Mouse (Mus musculus) olfactory bulb, adult 2 months (tissue): ENCODE data around the gene Gpt2. TPM values are rescaled to one million over a fixed set of nuclear protein-coding genes. Genes with fewer than 3 reads are reported as not detected.

Experiments
- H3K27ac ChIP-seq: fragments of 200-500 bp; 2 replicates; pipeline ENCODE4 v1.5.1; 2012; ENCODE audit warnings: low read depth, low read length; ENCODE audit not compliant: insufficient read depth
- H3K4me1 ChIP-seq: fragments of 200-500 bp; 2 replicates; pipeline ENCODE4 v1.6.1; 2012; ENCODE audit warnings: low read length; ENCODE audit not compliant: control insufficient read depth, insufficient read depth
- H3K4me3 ChIP-seq: fragments of 200-500 bp; 2 replicates; pipeline ENCODE4 v1.5.1; 2012; ENCODE audit warnings: mild to moderate bottlenecking, low read depth, low read length, moderate library complexity; ENCODE audit not compliant: insufficient read depth
- CTCF ChIP-seq: fragments of 200-500 bp; IDR thresholded peaks from 2 replicates; pipeline ENCODE4 v1.5.1; 2012; ENCODE audit warnings: low read depth, mild to moderate bottlenecking, low read length, moderate library complexity; ENCODE audit not compliant: insufficient read depth
- POLR2A ChIP-seq: fragments of 200-500 bp; IDR thresholded peaks from 2 replicates; pipeline ENCODE4 v1.6.1; 2012; ENCODE audit warnings: mild to moderate bottlenecking, low read depth, low read length, moderate library complexity; ENCODE audit not compliant: insufficient read depth
- WGBS: fragments of 180-500 bp; shearing (Covaris S2); methylation state at CpG from one replicate; pipeline ENCODE4 v1.1.7; 2018; 5-methylcytosine and 5-hydroxymethylcytosine counted together
- polyA plus RNA-seq: library from polyadenylated mRNA; stranded (reverse); fragments of >200 nt; gene quantifications from 2 replicates; pipeline ENCODE4 v1.2.4, GENCODE M21; 2012; ENCODE audit warnings: low replicate concordance; ENCODE audit not compliant: missing spikeins, insufficient read depth, insufficient read length

Gene Gpt2
- polyA plus RNA-seq, 1 experiment: not detected

DNA sequence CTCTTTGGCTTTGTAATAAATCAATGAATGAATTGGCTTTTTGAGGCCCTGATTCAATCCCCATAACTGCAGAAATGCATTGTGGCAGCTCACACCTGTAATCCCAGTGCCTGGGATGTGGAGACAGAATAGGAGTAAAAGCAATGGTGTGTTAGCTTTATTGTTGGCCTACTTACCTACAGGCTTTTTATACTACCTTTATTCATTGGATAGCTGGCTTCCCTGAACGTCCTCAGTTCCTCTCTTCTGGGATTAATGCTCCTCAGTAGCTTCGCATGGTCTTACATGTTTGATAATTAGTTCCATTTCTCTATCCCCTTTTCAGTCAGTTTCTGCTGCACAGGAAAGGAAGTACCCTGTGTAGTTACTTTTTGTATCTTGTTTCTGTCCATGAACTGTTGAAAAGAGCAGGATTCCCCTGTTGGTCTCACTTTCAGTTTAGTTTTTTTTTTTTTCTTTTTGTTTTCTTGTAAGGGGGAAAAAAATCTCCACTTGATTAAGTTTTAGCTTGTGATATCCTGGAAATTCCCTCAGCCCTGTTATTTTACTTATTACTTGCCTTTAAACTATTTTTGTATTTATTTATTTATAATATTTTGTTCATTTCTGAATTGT is 64.7 kb downstream of the Gpt2 start:
- H3K27ac ChIP-seq: no peak overlapping the region
- TF ChIP-seq POLR2A (no peak), CTCF (no peak)
- H3K4me1 ChIP-seq: no peaks in the 10 kb centered on the region
- no peak overlapping the region for H3K4me3 ChIP-seq
- WGBS: 82% methylated on average over 2 of the region's 2 CpGs

DNA sequence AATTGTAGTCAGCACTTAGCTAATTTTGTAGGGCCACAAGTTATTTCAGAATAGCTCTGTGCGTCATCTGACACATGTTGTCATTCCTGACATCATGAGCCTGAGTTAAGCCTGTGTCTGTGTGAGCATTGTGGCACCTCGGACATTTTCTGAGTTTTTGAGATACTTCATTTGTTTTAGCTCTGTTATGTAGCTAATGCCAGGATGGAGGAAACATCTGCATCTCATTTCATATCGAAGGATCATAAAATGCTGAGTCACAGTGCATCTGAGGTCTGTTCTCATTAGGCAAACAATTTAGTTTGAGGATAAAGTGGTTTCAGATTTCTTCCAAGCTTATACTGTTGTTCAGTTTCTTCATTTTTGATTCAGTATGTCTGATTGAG is 65.2 kb downstream of the Gpt2 start:
- 62% methylated on average over 3 of the region's 3 CpGs for WGBS

DNA sequence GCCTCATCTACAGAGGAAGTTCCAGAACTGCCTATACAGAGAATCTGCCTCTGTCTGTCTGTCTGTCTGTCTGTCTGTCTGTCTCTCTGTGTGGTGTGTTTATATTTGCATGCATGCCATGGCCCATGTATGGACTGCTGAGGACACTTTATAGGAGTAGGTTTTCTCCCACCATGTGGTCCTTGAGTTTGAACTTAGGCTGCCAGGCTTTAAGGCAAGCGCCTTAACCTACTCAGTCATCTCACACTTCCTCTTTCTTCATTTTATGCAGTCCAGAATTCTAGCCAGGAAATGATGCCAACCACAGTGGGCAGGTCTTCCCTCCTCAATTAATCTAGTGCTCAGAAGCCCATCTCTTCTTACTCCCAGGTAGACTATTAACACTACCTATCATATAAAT is 66.8 kb downstream of the Gpt2 start:
- no peak overlapping the region for H3K27ac ChIP-seq
- 100% methylated on average over 1 of the region's 1 CpGs for WGBS
- TF ChIP-seq POLR2A (no peak), CTCF (no peak)
- H3K4me3 ChIP-seq: no peak overlapping the region
- H3K4me1 ChIP-seq: no peaks in the 10 kb centered on the region

More for the DNA sequence above, 65.2 kb downstream of the Gpt2 start:
- Histone ChIP-seq H3K4me3 (no peak overlapping the region), H3K4me1 (no peaks in the 10 kb centered on the region), H3K27ac (no peak overlapping the region)
- TF ChIP-seq CTCF: no peak
- no peak for TF ChIP-seq POLR2A

DNA sequence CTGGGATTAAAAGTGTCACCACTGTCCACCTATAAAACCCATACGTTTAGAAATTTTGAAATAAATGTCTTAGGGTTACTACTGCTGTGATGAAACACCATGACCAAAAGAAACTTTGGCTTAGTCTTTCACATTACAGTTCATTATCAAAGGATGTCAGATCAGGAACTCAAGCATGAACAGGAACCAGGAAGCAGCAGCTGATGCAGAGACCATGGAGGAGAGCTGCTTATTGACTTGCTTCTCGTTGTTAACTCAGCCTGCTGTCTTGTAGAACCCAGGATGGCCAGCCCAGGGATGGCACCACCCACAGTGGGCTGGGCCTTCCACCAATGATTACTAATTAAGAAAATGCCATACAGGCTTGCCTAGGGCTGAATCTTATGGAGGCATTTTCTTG is 67.6 kb downstream of the Gpt2 start:
- no peak overlapping the region for H3K4me3 ChIP-seq
- no peaks in the 10 kb centered on the region for H3K4me1 ChIP-seq
- 65% methylated on average over 2 of the region's 2 CpGs for WGBS

DNA sequence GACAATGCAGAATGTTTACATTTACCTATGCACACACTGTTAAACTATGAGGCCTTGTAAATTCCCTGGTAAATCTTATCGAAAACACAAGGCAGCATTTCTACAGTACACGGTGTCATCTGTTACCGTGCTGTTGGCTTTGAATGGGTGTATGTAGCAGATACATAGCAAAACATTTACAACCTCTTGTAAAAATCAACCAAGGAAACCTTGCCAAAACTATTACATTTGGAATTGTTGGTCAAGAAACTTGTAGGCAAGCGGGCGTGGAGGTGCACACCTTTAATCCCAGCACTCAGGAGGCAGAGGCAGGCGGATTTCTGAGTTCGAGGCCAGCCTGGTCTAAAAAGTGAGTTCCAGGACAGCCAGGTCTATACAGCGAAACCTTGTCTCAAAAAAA is 71.0 kb downstream of the Gpt2 start:
- H3K27ac ChIP-seq: no peak overlapping the region
- no peak overlapping the region for H3K4me3 ChIP-seq
- WGBS: 94% methylated on average over 8 of the region's 8 CpGs
- no peak for TF ChIP-seq CTCF
- TF ChIP-seq POLR2A: no peak
- no peaks in the 10 kb centered on the region for H3K4me1 ChIP-seq

More for the DNA sequence above, 67.6 kb downstream of the Gpt2 start:
- TF ChIP-seq POLR2A: no peak
- no peak for TF ChIP-seq CTCF
- H3K27ac ChIP-seq: no peak overlapping the region

DNA sequence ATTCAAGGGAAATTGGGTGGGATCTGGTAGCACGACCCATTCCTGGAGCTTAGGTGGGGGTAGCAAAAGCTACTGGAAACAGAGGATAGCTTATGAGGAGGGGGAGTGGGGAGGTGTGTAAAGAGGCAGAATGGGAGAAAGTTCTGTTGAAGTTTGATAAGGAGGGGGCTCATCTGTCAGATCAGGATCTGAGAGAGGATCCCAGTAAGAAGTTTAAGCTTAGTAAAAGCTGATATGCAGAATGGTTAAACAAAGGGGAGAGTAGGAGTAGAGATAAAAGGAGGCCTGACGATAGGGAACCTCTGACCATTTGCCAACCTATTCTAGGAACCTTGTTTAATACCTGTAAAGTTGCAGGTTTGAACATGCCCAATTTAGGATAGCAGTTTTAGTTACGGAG is 72.8 kb downstream of the Gpt2 start:
- 85% methylated on average over 3 of the region's 3 CpGs for WGBS
- Histone ChIP-seq H3K27ac (no peak overlapping the region), H3K4me3 (no peak overlapping the region), H3K4me1 (no peaks in the 10 kb centered on the region)
- no peak for TF ChIP-seq CTCF
- TF ChIP-seq POLR2A: no peak

DNA sequence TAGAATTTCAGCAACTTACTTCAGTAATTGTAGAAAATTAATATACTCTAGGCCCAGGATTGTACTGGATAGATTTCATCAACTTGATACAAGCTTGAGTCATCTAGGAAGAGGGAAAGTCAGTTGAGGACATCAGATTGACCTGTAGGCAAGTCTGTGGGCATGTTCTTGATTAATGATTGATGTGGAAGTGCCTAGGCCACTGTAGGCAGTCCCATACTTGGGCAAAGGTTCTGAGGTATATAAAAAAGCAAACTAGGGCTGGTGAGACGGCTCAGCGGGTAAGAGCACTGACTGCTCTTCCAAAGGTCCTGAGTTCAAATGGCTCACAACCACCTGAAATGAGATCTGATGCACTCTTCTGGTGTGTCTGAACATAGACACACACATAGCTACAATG is 75.4 kb downstream of the Gpt2 start:
- no peak overlapping the region for H3K27ac ChIP-seq
- TF ChIP-seq POLR2A (no peak), CTCF (no peak)
- no peaks in the 10 kb centered on the region for H3K4me1 ChIP-seq
- 96% methylated on average over 2 of the region's 2 CpGs for WGBS
- H3K4me3 ChIP-seq: no peak overlapping the region

DNA sequence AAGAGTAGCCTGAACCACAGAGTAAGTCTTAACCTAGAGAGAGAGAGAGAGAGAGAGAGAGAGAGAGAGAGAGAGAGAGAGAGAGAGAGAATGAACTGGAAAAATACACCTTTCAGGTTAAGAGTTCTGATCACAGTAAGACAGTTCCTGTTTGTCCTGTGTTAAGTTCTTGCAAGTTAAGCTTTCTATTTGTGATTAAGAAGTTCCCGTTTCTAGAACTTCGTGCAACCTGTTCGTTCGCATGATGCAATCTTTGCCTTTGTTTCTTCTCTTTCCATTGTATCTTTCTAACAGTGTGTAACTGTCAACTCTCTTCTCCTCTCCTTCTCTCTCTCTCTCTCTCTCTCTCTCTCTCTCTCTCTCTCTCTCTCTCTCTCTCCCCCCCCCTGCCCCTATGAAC is 78.1 kb downstream of the Gpt2 start:
- H3K4me1 ChIP-seq: no peaks in the 10 kb centered on the region
- H3K27ac ChIP-seq: no peak overlapping the region
- no peak overlapping the region for H3K4me3 ChIP-seq
- WGBS: 82% methylated on average over 4 of the region's 4 CpGs
- TF ChIP-seq CTCF (no peak), POLR2A (no peak)

DNA sequence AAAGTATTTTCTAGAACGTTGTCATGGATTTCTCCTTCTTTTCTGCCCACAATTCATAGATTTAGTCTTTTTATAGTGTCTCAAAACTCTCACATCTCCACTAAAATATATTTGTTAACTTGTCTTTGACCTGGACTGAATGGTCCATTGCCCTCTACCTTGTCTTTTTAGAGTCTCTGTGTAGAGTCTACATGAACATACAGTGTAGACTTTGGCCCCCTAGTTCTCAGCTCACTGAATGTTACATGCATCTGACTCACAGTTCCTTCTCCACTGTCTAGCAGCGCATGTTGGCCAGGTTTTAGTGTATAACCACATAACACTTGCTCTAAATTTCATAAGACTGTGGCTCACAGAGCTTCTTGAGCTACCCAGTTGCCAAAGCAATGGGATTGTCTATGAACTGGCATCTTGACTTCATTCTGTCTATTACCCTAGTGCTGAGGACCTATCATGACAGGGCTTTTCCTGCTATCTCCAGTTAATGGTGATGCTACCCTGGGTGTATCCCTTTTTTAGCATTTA is 81.7 kb downstream of the Gpt2 start:
- Histone ChIP-seq H3K4me1 (no peaks in the 10 kb centered on the region), H3K27ac (no peak overlapping the region), H3K4me3 (no peak overlapping the region)
- TF ChIP-seq CTCF (no peak), POLR2A (no peak)
- 91% methylated on average over 2 of the region's 2 CpGs for WGBS

Other genes starting within 250 kb of the Gpt2 start
- gene Orc6, start 192.9 kb upstream of the Gpt2 start, polyA plus RNA-seq: not detected in 2 replicates
- gene Vps35, start 192.8 kb upstream of the Gpt2 start, polyA plus RNA-seq: not detected in 2 replicates
- not detected in 2 replicates for gene Mylk3, start 106.2 kb upstream of the Gpt2 start, polyA plus RNA-seq
- gene 4921524J17Rik, start 59.7 kb upstream of the Gpt2 start, polyA plus RNA-seq: not detected in 2 replicates
- gene Dnaja2, start 62.8 kb downstream of the Gpt2 start, polyA plus RNA-seq: 104 TPM in 1 of 2 replicates, not detected in the other
- gene Neto2, start 208.3 kb downstream of the Gpt2 start, polyA plus RNA-seq: 128 TPM in 1 of 2 replicates, not detected in the other